In the genomic region with DNA sequence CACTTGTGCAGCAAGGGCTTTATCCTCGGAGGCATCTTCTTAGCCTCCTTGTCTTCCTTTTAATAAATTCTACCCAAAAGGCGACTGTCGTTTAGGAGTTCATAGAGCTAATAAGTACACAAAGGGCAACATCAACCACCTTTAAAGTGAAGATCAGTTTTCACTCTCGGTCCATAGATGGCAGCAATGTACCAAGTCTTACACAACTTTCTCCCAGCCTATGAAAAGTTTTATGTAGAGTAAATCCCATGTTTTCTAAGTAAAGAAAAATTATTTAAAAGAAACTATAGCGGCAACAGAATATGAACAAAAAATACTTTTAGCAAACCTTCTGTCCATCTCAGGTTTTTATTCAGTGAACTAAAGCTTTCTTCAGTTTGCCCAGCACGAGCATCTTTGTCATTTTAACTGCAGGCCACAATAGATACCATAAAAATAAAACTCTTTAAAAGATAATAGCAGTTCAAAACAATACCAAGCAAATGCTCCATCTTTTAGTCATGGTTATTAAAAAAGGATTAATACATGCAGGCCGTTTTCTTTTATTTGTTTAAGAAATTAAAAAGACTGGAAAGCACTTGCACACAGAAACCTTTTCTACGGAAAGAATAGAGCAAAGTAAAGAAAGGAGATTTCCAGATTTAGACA, we compare ENCODE assay signal across 9 mouse cellular contexts.
DNase-seq lines count a peak whose midpoint lies in the region; TF ChIP-seq lines count a peak whose summit lies in the region.
"Had no signal": no experiment of that assay in that cellular context is flagged by ENCODE, and none has a peak within 500 bp of the region (broad histone marks: within the 10 kb centered on the region; RNA-seq: fewer than 3 reads in every experiment).

No protein-coding gene starts in this region.

- H3K27ac ChIP-seq in layer of hippocampus, adult 2 months, result no peak overlapping the region
- H3K27ac ChIP-seq: embryonic facial prominence, embryonic 13.5 days had no signal

- TF ChIP-seq POLR2A in myocyte (IDR thresholded peaks at IDR 0.05; ENCODE audit: insufficient read length, low read depth), result no peak

- peak overlapping the region; percentile 32 for H3K4me2 ChIP-seq in myocyte (ENCODE audit: low read depth)
- H3K4me2 ChIP-seq: embryonic facial prominence, embryonic 13.5 days had no signal

- DNase-seq in layer of hippocampus, adult 2 months (ENCODE audit: low spot score in 2 of 2), result no peak
- no peak for DNase-seq in layer of hippocampus, adult 9-11 months
- DNase-seq in MEL-GATA-1-ER (ENCODE audit: extremely low read depth, low read depth), result peak; percentile 17
- DNase-seq in embryo, embryonic 10 days (ENCODE audit: low spot score), result peak; percentile 65
- no peak for DNase-seq in cerebellum, postnatal 36 days
- DNase-seq in kidney, postnatal 10 days, result no peak
- DNase-seq: adrenal gland, adult 2 months had no signal

- H3K4me3 ChIP-seq in layer of hippocampus, adult 2 months, result no peak overlapping the region
- H3K4me3 ChIP-seq in myocyte, result no peak overlapping the region
- H3K4me3 ChIP-seq: embryonic facial prominence, embryonic 13.5 days had no signal

- H3K79me2 ChIP-seq in myocyte (ENCODE audit: control insufficient read depth, insufficient read depth), result no peaks in the 10 kb centered on the region

- no peaks in the 10 kb centered on the region for H3K27me3 ChIP-seq in myocyte (ENCODE audit: control insufficient read depth, insufficient read depth, insufficient read length)
- H3K27me3 ChIP-seq: embryonic facial prominence, embryonic 13.5 days had no signal

- no peaks in the 10 kb centered on the region for H3K36me3 ChIP-seq in myocyte (ENCODE audit: control insufficient read depth, insufficient read depth)
- H3K36me3 ChIP-seq: embryonic facial prominence, embryonic 13.5 days had no signal

- no peak overlapping the region for H3ac ChIP-seq in myocyte (ENCODE audit: control insufficient read depth, insufficient read length)

- peak; percentile 78 for TF ChIP-seq CTCF in layer of hippocampus, adult 2 months (conservative IDR thresholded peaks at IDR 0.05)

TF ChIP-seq in myocyte, 11 proteins besides CTCF, POLR2A, EP300 and RAD21:
- TF ChIP-seq POLR2AphosphoS2 (IDR thresholded peaks at IDR 0.05; ENCODE audit: insufficient read length, low read depth) (no peak), SRF (IDR thresholded peaks at IDR 0.05; ENCODE audit: control insufficient read depth, insufficient read length, low read depth) (no peak), USF1 (IDR thresholded peaks at IDR 0.05; ENCODE audit: low read depth) (no peak), TCF12 (IDR thresholded peaks at IDR 0.05; ENCODE audit: insufficient read depth, poor library complexity, severe bottlenecking) (no peak)

Comparison
In these comparisons a context has a peak if more than half of its experiments do, and no peak if none do; other contexts are left out.
1. DNase-seq: peak in MEL-GATA-1-ER (single experiment) and embryo, embryonic 10 days (single experiment); none in layer of hippocampus, adult 2 months (0 of 2), layer of hippocampus, adult 9-11 months (single experiment), cerebellum, postnatal 36 days (0 of 2) and kidney, postnatal 10 days (single experiment).